9 mouse cellular contexts compared by ENCODE assay signal in genomic region chr3:154364604-154365209, GRCm38 (mm10). TPM values are rescaled to one million over a fixed set of nuclear protein-coding genes. Genes with fewer than 3 reads are reported as not detected.
DNase-seq lines count a peak whose midpoint lies in the region; ATAC-seq and TF ChIP-seq lines count a peak whose summit lies in the region.
"Had no signal": no experiment of that assay in that cellular context is flagged by ENCODE, and none has a peak within 500 bp of the region (broad histone marks: within the 10 kb centered on the region; RNA-seq: fewer than 3 reads in every experiment).

No protein-coding gene starts in this region.

- no peaks in the 10 kb centered on the region for H3K27me3 ChIP-seq in kidney, embryonic 16.5 days (ENCODE audit: insufficient read depth, low read length)
- H3K27me3 ChIP-seq in midbrain, postnatal 0 days (ENCODE audit: insufficient read depth, low read length): no peaks in the 10 kb centered on the region
- H3K27me3 ChIP-seq: liver, embryonic 13.5 days had no signal

- no peak overlapping the region for H3K9ac ChIP-seq in kidney, embryonic 16.5 days (replicated peaks; ENCODE audit: low read length)
- H3K9ac ChIP-seq in midbrain, postnatal 0 days (replicated peaks; ENCODE audit: low read length, poor library complexity, severe bottlenecking): no peak overlapping the region
- H3K9ac ChIP-seq: liver, embryonic 13.5 days had no signal

- H3K27ac ChIP-seq in kidney, embryonic 16.5 days (ENCODE audit: low read length): no peak overlapping the region
- H3K27ac ChIP-seq in midbrain, postnatal 0 days (ENCODE audit: low read depth, low read length): no peak overlapping the region
- H3K27ac ChIP-seq: liver, embryonic 13.5 days had no signal

- H3K4me3 ChIP-seq in kidney, embryonic 16.5 days (ENCODE audit: low read length): no peak overlapping the region
- H3K4me3 ChIP-seq in midbrain, postnatal 0 days (ENCODE audit: low read depth, low read length): no peak overlapping the region
- H3K4me3 ChIP-seq: liver, embryonic 13.5 days had no signal

- 19% methylated on average over 10 of the region's 10 CpGs for WGBS in kidney, embryonic 16.5 days
- 28% methylated on average over 10 of the region's 10 CpGs for WGBS in midbrain, postnatal 0 days

- no peaks in the 10 kb centered on the region for H3K36me3 ChIP-seq in kidney, embryonic 16.5 days (ENCODE audit: insufficient read depth, low read length)
- H3K36me3 ChIP-seq in midbrain, postnatal 0 days (ENCODE audit: insufficient read depth, low read length): no peaks in the 10 kb centered on the region
- H3K36me3 ChIP-seq: liver, embryonic 13.5 days had no signal

- H3K4me2 ChIP-seq in kidney, embryonic 16.5 days (replicated peaks; ENCODE audit: low read depth, low read length): peak overlapping the region; percentile 15; the same call in 1 of the 2 replicates
- H3K4me2 ChIP-seq in midbrain, postnatal 0 days (ENCODE audit: low read depth, low read length, poor library complexity, severe bottlenecking): no peak overlapping the region
- H3K4me2 ChIP-seq: liver, embryonic 13.5 days had no signal

- TF ChIP-seq CTCF in midbrain, postnatal 0 days (IDR thresholded peaks at IDR 0.05): peak; percentile 71

- DNase-seq in cerebellum, postnatal 14 days: peak; percentile 19 to 41
- no peak for DNase-seq in cerebellum, adult 9-11 months
- DNase-seq in ovary, adult 18-20 months (ENCODE audit: low spot score): peak; percentile 4
- no peak for DNase-seq in ovary, postnatal 10 days (ENCODE audit: low spot score)
- peak; percentile 40 for DNase-seq in midbrain, postnatal 0 days (ENCODE audit: low spot score)
- DNase-seq in spleen, postnatal 14 days (ENCODE audit: low spot score in 2 of 2): no peak
- no peak for DNase-seq in right cerebral cortex, postnatal 25 days
- DNase-seq: liver, embryonic 13.5 days had no signal

- ATAC-seq in kidney, embryonic 16.5 days (ENCODE audit: low FRiP score, low TSS enrichment): peak; percentile 88
- ATAC-seq in midbrain, postnatal 0 days (ENCODE audit: low FRiP score): no peak

- no peaks in the 10 kb centered on the region; the same call in 1 of the 2 replicates for H3K9me3 ChIP-seq in kidney, embryonic 16.5 days (ENCODE audit: low read length)
- no peaks in the 10 kb centered on the region for H3K9me3 ChIP-seq in midbrain, postnatal 0 days (ENCODE audit: low read length)
- H3K9me3 ChIP-seq: liver, embryonic 13.5 days had no signal

- H3K4me1 ChIP-seq in kidney, embryonic 16.5 days (ENCODE audit: insufficient read depth, low read length): no peaks in the 10 kb centered on the region
- H3K4me1 ChIP-seq in midbrain, postnatal 0 days (ENCODE audit: insufficient read depth, low read length): no peaks in the 10 kb centered on the region
- H3K4me1 ChIP-seq: liver, embryonic 13.5 days had no signal

RNA-seq across cellular contexts. Expression of gene Lhx8, which starts 34.2 kb away (rescaled TPM):
- polyA plus RNA-seq in kidney, embryonic 16.5 days (2015; fragmentation: Nextera tagmentation; extraction: Ambion mirVana): 0.20 TPM in 1 of 2 replicates, not detected in the other
- total RNA-seq in midbrain, postnatal 0 days (2014; rRNA removed): 0.49 TPM in 1 of 2 replicates, not detected in the other
- polyA plus RNA-seq in midbrain, postnatal 0 days (2015; fragmentation: Nextera tagmentation; extraction: Ambion mirVana): 0.58 and 1.0 TPM in 2 replicates
- polyA plus RNA-seq: liver, embryonic 13.5 days had no signal

Comparison
In these comparisons a context has a peak if more than half of its experiments do, and no peak if none do; other contexts are left out.
1. DNase-seq: peak in cerebellum, postnatal 14 days (2 of 2), ovary, adult 18-20 months (single experiment) and midbrain, postnatal 0 days (single experiment); none in cerebellum, adult 9-11 months (single experiment), ovary, postnatal 10 days (single experiment), spleen, postnatal 14 days (0 of 2) and right cerebral cortex, postnatal 25 days (single experiment).